Mouse (Mus musculus) embryonic facial prominence, embryonic 11.5 days (tissue): ENCODE results near the gene Mapt. TPM values are rescaled to one million over a fixed set of nuclear protein-coding genes. Genes with fewer than 3 reads are reported as not detected.
"Not testable (repeated sequence)": the region's sequence is repeated elsewhere in the genome, so short reads cannot be mapped to it uniquely, and the experiment has no call there.

ENCODE experiments used
- ATAC-seq: fragments of 200-750 bp; cut with Nextera tagmentation; replicated peaks from 2 replicates; pipeline ENCODE4 v1.8.0; 2017; ENCODE audit warnings: low read depth; ENCODE audit not compliant: insufficient number of reproducible peaks, low FRiP score, low TSS enrichment
- DNase-seq: peaks from one replicate; pipeline ENCODE4 v3.0.0-alpha.2; 2015; ENCODE audit warnings: low spot score
- H3K27ac ChIP-seq: fragments of 300-500 bp; sonication (generic); replicated peaks from 2 replicates; pipeline ENCODE4 v1.5.1; 2014; ENCODE audit warnings: mild to moderate bottlenecking, low read depth, low read length, control low read depth
- H3K27me3 ChIP-seq: fragments of 300-500 bp; sonication (generic); 2 replicates; pipeline ENCODE4 v1.6.1; 2014; ENCODE audit warnings: mild to moderate bottlenecking, low read length, moderate library complexity, mixed read lengths; ENCODE audit not compliant: control insufficient read depth, insufficient read depth
- H3K36me3 ChIP-seq: fragments of 300-500 bp; sonication (generic); replicated peaks from 2 replicates; pipeline ENCODE4 v1.6.1; 2014; ENCODE audit warnings: low read depth, mild to moderate bottlenecking, low read length, moderate library complexity, mixed read lengths; ENCODE audit not compliant: control insufficient read depth, insufficient read depth
- H3K4me1 ChIP-seq: fragments of 300-500 bp; sonication (generic); 2 replicates; pipeline ENCODE4 v1.6.1; 2014; ENCODE audit warnings: low read length, mixed read lengths; ENCODE audit not compliant: control insufficient read depth, insufficient read depth
- H3K4me2 ChIP-seq: fragments of 300-500 bp; sonication (generic); 2 replicates; pipeline ENCODE4 v1.6.1; 2014; ENCODE audit warnings: low read depth, mild to moderate bottlenecking, control low read depth, low read length, moderate library complexity
- H3K4me3 ChIP-seq: fragments of 300-500 bp; sonication (generic); 2 replicates; pipeline ENCODE4 v1.5.1; 2014; ENCODE audit warnings: low read depth, low read length, control low read depth
- H3K9ac ChIP-seq: fragments of 300-500 bp; sonication (generic); replicated peaks from 2 replicates; pipeline ENCODE4 v1.6.1; 2014; ENCODE audit warnings: mild to moderate bottlenecking, control low read depth, low read length
- H3K9me3 ChIP-seq: fragments of 300-500 bp; sonication (generic); replicated peaks from 2 replicates; pipeline ENCODE4 v1.6.1; 2016; ENCODE audit warnings: mild to moderate bottlenecking, low read length, inconsistent platforms, mixed read lengths; ENCODE audit not compliant: control insufficient read depth
- WGBS: fragments of 180-500 bp; shearing (Covaris S2); extraction: QIAGEN DNeasy Blood & Tissue Kit; methylation state at CpG from one replicate; pipeline ENCODE4 v1.1.7; 2014; 5-methylcytosine and 5-hydroxymethylcytosine counted together
- polyA plus RNA-seq: library from polyadenylated mRNA; unstranded; fragments of >200 nt; fragmentation: Nextera tagmentation; extraction: Ambion mirVana; gene quantifications from 2 replicates; pipeline ENCODE4 v1.2.1, GENCODE M21; 2014

The Mapt gene
- polyA plus RNA-seq, 1 experiment from 2014 or later, result 18.2 TPM

GRCm38 (mm10) chr11:104234680-104235079 lies 3.5 kb downstream of the Mapt start:
- 27% methylated on average over 6 of the region's 6 CpGs for WGBS
- Histone ChIP-seq H3K27ac (no peak overlapping the region), H3K9ac (no peak overlapping the region), H3K27me3 (peaks cover 30% of the 10 kb centered on the region), H3K9me3 (no peaks in the 10 kb centered on the region), H3K4me3 (no peak overlapping the region), H3K36me3 (no peaks in the 10 kb centered on the region), H3K4me2 (no peak overlapping the region), H3K4me1 (no peaks in the 10 kb centered on the region; the same call in 1 of the 2 replicates)
- DNase-seq (no peak), ATAC-seq (no peak)

- no peak overlapping the region for H3K27ac ChIP-seq
- H3K4me3 ChIP-seq, result no peak overlapping the region
- ATAC-seq (no peak), DNase-seq (no peak)
- no peak overlapping the region for H3K4me2 ChIP-seq
- 77% methylated on average over 2 of the region's 2 CpGs for WGBS
- H3K27me3 ChIP-seq, result peaks cover 30% of the 10 kb centered on the region
- H3K9me3 ChIP-seq, result no peaks in the 10 kb centered on the region
- H3K9ac ChIP-seq, result no peak overlapping the region
- no peaks in the 10 kb centered on the region; the same call in 1 of the 2 replicates for H3K4me1 ChIP-seq
- no peaks in the 10 kb centered on the region for H3K36me3 ChIP-seq
These were observed 4.7 kb downstream of the Mapt start for GRCm38 (mm10) chr11:104235881-104236280.

GRCm38 (mm10) chr11:104237226-104237625 lies 6.0 kb downstream of the Mapt start:
- no peak overlapping the region for H3K9ac ChIP-seq
- H3K4me1 ChIP-seq, result no peaks in the 10 kb centered on the region; the same call in 1 of the 2 replicates
- no peak for DNase-seq
- H3K27me3 ChIP-seq, result peaks cover 21% of the 10 kb centered on the region
- H3K36me3 ChIP-seq, result no peaks in the 10 kb centered on the region
- 63% methylated on average over 7 of the region's 7 CpGs for WGBS
- H3K9me3 ChIP-seq, result no peaks in the 10 kb centered on the region
- no peak overlapping the region for H3K4me3 ChIP-seq
- no peak for ATAC-seq
- H3K27ac ChIP-seq, result no peak overlapping the region
- no peak overlapping the region for H3K4me2 ChIP-seq

GRCm38 (mm10) chr11:104237958-104238747 lies 7.0 kb downstream of the Mapt start:
- H3K4me3 ChIP-seq, result no peak overlapping the region
- peaks cover 12% of the 10 kb centered on the region for H3K27me3 ChIP-seq
- H3K36me3 ChIP-seq, result no peaks in the 10 kb centered on the region
- no peaks in the 10 kb centered on the region; the same call in 1 of the 2 replicates for H3K4me1 ChIP-seq
- DNase-seq (no peak), ATAC-seq (no peak)
- H3K27ac ChIP-seq, result no peak overlapping the region
- H3K4me2 ChIP-seq, result no peak overlapping the region
- no peaks in the 10 kb centered on the region for H3K9me3 ChIP-seq
- H3K9ac ChIP-seq, result no peak overlapping the region
- 73% methylated on average over 11 of the region's 13 CpGs for WGBS

GRCm38 (mm10) chr11:104245478-104245877 lies 14.3 kb downstream of the Mapt start:
- H3K9ac ChIP-seq, H3K9me3 ChIP-seq, ATAC-seq, H3K36me3 ChIP-seq, DNase-seq, H3K27me3 ChIP-seq, H3K4me1 ChIP-seq, H3K4me2 ChIP-seq, H3K27ac ChIP-seq, H3K4me3 ChIP-seq: not testable (repeated sequence)
- WGBS, result 74% methylated on average over 6 of the region's 6 CpGs

- H3K9me3 ChIP-seq, result no peaks in the 10 kb centered on the region
- no peak overlapping the region for H3K27ac ChIP-seq
- H3K4me3 ChIP-seq, result no peak overlapping the region
- no peaks in the 10 kb centered on the region for H3K27me3 ChIP-seq
- DNase-seq (no peak), ATAC-seq (peak; percentile 34; the same call in 1 of the 2 replicates)
- no peak overlapping the region for H3K4me2 ChIP-seq
- H3K4me1 ChIP-seq, result no peaks in the 10 kb centered on the region; the same call in 1 of the 2 replicates
- WGBS, result 18% methylated on average over 6 of the region's 6 CpGs
- no peaks in the 10 kb centered on the region for H3K36me3 ChIP-seq
- no peak overlapping the region for H3K9ac ChIP-seq
These were observed 15.0 kb downstream of the Mapt start for GRCm38 (mm10) chr11:104246171-104246694.

GRCm38 (mm10) chr11:104247141-104247717 lies 16.0 kb downstream of the Mapt start:
- no peak for ATAC-seq
- Histone ChIP-seq H3K9me3 (no peaks in the 10 kb centered on the region), H3K9ac (no peak overlapping the region), H3K4me1 (no peaks in the 10 kb centered on the region; the same call in 1 of the 2 replicates), H3K4me2 (no peak overlapping the region), H3K36me3 (no peaks in the 10 kb centered on the region), H3K4me3 (no peak overlapping the region), H3K27ac (no peak overlapping the region), H3K27me3 (no peaks in the 10 kb centered on the region)
- 81% methylated on average over 6 of the region's 6 CpGs for WGBS
- no peak for DNase-seq

GRCm38 (mm10) chr11:104249420-104249819 lies 18.2 kb downstream of the Mapt start:
- no peaks in the 10 kb centered on the region for H3K9me3 ChIP-seq
- H3K9ac ChIP-seq, result no peak overlapping the region
- DNase-seq (no peak), ATAC-seq (no peak)
- WGBS, result 54% methylated on average over 8 of the region's 8 CpGs
- no peak overlapping the region for H3K4me2 ChIP-seq
- no peaks in the 10 kb centered on the region; the same call in 1 of the 2 replicates for H3K4me1 ChIP-seq
- H3K4me3 ChIP-seq, result no peak overlapping the region
- no peak overlapping the region for H3K27ac ChIP-seq
- no peaks in the 10 kb centered on the region for H3K27me3 ChIP-seq
- no peaks in the 10 kb centered on the region for H3K36me3 ChIP-seq
